Mouse (Mus musculus) brain, embryonic 14.5 days (tissue): ENCODE measurements around the gene Cdhr5.

Experiments
- CTCF ChIP-seq: fragments of 200-500 bp; IDR thresholded peaks from 2 replicates; pipeline ENCODE4 v1.5.1; 2012; ENCODE audit warnings: inconsistent platforms, mild to moderate bottlenecking, moderate library complexity, borderline replicate concordance; ENCODE audit not compliant: insufficient read depth, insufficient read length; ENCODE audit errors: extremely low read depth
- POLR2A ChIP-seq: fragments of 200-500 bp; IDR thresholded peaks from 2 replicates; pipeline ENCODE4 v1.6.1; 2012; ENCODE audit warnings: mild to moderate bottlenecking, inconsistent platforms, borderline replicate concordance; ENCODE audit not compliant: poor library complexity, insufficient read depth, insufficient read length, severe bottlenecking; ENCODE audit errors: extremely low read depth

- TF ChIP-seq CTCF (no peak), POLR2A (no peak)
Measured at GRCm38 (mm10) chr7:141314416-141314815, 37.8 kb upstream of the Cdhr5 start.
